Mouse (Mus musculus): ENCODE measurements at regions not wholly inside any gene's neighbourhood (a gene's known extent, or its start where the extent isn't known, plus 50 kb on each side); places are given as distances from the start of the nearest gene placed in this dataset.

DNA sequence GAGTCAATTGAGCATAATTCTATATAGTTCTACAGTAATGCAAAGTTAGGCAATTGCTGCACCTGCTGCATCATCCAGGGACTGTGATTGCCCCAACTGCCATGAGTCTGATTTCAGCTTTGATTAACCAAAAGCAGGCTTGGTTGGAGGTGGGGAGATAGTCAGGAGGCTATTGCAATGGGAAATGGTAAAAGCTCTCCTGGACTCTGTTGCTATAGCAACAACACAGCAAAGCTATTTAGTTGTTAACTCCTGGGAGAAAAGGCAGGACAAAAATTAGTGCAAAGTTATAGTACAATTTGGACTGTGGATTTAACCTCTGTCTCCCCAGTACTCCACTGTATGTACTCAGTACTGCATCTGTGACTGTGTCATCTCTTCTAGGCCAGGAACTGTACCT lies 51.7 kb upstream of the Rasgrf1 start:
- no peak for DNase-seq

DNA sequence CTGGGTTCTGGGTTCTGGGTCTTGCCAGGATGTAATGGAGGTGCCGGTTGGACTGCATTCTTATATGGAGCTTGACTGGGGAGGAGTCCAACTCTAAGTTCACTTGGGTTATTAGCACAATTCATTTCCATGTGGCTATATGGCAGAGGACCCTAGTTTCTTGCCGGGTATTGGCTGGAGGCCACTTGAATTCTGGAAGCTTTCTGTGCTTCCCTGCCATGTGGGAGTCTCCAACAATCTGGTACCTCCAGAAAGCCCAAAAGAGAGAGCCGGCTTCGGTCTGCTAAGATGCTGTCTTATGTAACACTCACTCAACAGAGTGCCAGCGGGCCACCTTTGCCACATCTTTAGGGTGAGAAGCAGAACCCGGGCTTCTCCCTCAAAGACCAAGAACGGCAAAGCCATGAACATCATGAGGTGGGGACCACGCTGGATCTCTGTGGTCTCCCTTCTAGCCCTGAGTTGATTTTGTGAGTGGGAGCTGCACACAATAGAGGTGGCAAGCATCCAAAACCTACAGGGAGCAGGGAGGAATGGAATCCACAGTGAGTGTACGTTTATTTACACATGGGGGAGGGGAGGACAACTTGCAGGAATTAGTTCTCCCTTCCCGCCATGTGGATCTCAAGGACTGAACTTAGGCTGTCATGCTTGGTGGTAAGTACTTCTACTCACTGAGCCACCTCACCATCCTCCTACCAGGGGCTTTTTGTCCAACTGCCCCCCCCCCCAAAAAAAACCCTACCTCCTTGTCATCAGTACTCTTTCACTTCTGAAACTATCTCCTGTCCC lies 59.0 kb upstream of the Rasgrf1 start:
- DNase-seq = peak; percentile 94

DNA sequence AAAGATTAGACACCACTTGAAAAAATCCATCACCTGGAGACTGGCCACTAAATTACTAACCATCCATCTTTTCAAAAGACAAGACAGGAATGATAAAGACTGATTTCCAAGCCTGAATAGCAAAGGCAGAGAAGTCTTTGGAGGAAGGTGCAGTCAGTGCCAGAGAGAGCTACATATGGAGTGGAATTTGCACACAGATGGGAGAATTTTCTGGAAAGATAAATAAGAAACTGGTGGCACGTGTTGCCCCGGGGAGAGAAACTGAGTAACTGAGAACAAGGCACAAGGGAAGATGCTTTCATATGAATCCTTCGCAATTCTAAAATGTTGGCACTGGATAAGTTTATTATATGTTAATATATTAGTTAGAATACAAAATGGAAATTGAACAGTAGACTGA lies 59.8 kb upstream of the Rasgrf1 start:
- no peak for DNase-seq

DNA sequence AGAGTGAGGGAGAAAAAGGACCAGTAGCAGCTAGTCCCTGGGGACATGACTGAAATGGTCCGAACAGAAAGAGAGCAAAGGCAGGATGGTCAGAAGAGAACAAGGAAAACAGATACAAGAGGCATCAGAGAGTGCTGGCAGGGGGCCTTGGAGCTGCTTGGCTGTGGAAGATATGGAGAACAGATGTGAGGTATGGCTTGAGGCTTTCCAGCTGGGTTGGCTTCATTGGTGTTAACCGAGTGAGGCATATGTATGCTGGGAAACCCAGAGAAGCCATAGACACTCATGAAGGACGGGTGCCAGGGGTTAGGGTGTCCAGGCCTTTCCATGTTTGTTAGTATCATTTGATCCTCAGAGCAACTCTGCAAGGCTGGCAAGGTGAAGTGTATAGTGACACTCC lies 61.1 kb upstream of the Rasgrf1 start:
- DNase-seq = no peak

DNA sequence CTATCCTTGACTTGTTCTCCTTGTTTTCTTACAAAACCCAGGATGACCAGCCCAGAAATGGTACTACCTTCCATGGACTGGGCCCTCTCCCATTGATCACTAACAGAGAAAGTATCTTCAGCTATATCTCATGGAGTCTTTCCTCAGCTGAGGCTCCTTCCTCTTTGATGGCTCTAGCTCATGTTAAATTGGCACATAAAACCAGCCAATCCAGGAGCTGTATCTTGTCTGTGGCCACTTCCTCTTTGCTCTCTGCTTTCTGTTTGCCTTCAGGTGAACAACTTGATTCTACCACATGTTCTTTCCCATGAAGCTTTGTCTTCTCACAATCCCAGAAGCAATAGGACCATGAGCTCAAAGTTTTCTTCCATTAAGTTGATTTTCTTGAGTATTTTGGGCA lies 62.7 kb upstream of the Rasgrf1 start:
- no peak for DNase-seq

DNA sequence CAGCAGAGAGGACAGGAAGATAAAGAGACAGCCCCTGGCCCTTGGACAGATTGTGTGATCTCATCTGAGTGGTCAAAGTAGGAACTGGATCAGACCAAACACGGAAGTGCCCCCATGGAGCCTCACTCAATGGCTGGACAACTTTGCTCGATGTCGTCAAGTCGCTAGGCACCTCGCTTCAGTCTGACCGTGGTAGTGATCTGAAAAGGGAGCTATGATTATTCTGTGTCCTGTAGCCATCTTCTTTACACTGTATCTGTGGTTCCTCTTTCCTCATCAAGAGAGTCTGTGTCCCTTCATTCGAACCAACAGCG lies 67.0 kb upstream of the Rasgrf1 start:
- no peak for DNase-seq

DNA sequence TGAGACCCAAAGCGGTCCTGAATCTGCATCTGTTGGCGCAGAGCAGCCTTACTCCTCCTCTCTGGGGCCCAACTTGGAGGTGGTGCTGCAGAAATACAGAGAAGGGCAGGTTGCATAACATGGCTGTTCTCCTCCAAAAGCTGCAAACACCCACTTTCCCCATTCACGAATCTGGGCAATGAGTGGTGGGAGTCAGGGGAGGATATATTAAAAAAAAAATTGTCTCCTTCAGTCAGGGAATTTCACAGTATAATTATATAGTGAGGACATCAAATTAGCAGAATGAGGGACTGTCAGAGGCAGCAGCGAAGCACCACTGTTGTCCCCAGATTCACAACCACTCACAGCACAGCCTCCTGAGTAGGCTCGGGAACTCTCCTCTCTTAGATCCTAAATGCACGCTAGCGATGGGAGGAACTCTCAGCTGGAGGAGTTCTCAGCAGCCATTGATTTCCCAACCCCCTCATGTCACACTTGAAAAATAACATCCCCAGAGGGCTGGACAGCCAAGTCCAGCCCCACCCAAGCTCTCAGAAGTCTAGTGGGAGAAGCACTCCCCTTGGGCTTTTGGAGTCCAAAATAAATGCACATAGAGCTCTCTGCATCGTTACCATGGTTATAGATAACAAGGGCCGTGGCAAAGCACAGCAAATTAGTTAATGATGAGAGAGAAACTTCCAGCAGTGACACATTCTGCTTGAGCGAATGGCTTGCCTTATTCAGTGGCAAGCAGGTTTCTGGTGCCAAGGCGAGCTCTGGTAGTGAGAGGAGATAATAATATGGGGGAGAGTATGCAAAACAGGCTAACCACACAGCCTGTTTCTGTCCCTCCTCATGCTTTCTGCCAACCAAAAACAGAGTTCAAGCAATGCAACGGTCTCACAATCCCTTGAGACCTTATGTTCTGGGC lies 67.6 kb upstream of the Rasgrf1 start:
- DNase-seq = no peak

DNA sequence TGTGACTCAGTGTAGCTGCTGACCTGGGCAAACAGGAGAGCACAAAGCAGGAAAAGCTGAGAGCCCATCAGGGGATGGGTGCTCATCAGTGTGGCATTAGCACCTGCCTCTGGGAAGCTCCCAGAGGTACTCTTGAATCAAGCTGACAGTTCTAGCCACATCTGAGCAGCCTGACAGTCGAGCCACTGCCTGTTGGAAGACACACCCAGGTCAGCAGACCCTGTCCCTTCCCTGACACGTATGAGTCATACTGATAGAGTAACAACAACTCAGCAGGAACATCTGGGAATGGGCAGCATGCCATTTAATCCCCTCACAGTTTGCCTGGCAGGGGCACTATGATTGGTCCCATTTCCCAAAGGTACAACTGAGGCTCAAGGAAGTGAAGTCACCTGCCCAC lies 68.3 kb upstream of the Rasgrf1 start:
- DNase-seq = no peak

DNA sequence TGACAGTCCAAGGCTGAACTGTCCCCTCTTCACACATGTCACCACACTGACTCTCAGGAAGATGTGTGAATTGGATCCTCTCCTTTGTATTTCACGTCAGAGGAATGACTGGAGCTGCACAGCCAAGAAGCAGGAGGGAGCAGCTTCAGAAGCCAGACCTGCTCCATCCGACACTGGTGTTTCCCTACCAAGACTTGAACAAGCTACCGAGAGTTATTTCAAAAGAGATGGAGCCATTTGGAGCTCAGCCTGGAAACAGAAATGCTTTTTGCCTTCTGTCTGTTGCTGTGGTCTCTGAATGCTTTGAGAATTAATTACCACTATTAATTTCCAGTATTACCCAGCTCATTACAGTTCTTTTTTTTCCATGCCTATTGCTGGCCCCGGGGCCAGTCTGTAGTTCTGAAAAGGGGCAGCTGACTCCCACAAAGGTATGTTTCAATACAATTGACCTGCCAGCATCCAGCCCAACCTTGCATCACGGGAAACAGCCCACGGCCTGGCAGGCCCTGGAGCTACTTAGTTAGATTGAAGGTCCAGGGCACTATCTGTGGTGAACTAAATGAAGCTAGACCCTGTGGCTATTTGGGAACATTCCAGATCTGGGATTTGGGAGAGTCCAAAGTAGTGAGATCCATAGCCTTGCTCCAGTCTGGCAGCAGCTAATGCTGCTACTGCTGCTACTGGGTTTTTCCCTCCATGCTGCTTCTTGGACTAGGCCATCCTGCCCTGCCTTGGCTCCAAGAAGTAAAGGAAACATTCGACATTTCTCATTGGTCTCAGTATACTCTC lies 73.1 kb upstream of the Rasgrf1 start:
- DNase-seq = no peak

DNA sequence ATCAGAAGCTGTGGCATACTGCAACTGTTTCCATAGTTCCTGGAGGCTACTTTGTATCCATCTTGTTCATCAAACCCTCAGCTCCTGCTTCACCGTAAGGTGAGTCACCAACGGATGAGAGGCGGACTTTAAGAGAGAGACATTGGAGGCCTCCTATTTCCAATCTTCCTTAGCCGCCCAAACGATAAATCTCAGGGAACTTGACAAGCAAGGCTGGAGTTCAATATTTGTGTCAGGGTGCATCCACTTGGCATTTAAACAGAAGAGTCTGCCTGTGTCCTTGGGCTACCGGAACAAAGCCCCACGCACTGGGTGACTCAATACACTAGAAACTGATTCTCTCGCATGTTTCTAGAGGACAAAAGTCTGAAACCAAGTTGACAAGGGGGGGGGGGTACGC lies 76.1 kb upstream of the Rasgrf1 start:
- DNase-seq = no peak

DNA sequence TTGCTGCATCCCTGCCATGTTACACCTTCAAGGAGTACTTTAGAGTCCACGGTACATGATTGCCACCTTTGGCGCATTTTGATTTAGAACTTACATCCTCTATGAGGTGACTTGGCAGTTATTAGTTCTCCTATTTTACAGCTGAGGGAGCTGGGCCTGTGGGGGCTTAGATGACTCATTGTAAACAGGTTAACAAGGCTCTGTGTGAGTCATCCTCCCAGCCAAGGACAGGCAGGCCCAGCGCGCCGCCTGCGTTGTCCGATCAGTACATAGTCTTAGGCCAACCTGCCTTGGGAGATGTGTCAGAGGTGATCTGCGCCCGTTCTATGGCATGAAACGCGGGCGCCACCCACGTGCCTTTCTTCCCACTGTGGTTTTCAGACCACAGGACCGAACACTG lies 77.9 kb upstream of the Rasgrf1 start:
- no peak for DNase-seq

DNA sequence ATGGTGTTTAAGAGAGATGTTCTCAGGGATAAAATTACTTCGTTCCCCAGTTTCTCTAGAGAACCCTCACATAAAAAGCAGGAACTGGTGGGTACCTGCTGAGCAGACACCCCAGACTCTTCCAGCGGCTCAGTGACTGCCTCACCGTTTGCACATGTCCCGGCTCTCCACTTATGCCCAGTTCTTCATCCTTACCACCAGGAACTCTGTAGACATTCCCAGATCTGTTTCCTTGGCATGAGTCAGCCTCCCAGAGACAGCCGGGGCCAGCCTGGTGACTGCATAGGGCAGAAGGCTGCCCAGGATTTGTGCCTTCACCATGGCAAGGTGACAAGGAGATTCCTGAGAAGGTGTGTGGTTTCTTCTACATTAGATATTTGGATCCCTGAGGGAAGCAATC lies 81.6 kb upstream of the Rasgrf1 start:
- no peak for DNase-seq

DNA sequence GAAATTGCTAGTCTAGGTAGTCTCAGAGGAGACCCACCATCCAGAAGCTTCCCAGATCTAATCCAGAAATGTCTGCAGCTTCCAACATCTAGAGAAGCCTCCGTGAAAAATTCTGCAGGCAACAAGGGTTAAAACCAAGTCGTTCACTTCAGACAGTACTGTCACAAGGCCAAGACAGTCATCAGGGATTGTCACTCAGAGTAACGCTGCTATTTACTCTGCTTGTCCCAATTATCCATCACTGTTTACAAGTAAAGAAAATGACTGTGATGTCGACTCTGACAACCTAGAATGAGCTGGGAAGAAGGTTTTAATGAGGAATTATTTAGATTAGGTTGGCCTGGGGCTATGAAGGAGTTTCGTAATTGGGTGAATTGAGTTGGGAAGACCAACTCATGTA lies 82.1 kb upstream of the Rasgrf1 start:
- no peak for DNase-seq

DNA sequence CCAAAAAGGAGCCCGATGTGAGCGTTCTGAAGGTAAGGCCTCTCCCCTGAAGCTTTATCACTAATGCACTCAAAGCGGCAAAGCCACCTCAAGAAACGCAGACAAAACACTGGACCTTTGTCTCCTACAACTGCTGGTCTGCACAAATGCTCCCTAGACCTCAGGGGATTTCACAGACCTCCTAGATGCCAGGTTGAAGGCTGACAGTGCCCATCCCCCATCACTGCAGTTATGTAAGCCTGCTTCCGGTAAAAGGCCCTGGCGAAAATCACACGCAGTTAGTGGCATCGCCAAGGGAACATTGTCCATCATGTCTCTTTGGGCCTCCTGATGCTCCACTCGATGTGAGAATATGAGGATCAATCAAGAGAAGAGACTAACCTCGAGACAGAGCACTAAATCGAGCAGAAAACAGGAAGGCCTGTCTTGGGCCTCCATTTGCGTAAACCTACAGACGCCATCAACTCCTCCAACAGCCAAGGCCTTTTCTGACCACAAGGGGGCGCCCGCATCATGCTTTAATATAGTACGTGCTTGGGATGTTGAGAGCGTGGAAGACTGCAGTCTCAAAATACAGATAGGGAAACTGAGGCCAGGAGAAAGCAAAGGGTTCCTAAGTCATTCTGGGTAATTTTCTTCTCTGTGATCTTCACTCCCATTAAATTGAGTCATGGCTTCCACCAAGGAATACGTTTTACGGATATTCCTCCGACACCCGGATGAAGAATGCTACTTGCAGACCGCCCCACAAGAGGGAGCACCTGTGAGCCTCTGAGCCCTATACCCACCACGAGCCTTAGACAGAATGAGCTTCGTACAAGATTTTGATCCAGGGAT lies 82.8 kb upstream of the Rasgrf1 start:
- peak; percentile 96 for DNase-seq

DNA sequence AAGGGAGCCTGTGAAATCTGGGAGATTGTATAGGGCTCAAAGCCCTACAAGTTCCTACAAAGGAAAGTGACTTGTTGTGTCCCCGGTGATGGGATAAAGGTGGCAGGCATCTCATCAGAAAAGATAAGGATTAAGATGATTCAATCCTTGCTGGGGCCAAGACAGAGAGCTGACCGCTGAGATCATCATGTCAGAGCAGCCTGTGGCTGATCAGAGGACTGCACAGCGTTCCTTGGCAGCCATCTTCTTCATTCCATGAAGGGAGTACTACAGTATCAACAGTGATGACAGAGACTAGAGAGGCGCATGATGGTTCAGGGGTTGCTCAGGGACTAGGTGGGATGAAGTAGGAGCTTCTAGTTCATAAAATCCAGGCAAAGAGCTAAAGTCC lies 83.6 kb upstream of the Ankrd34c start:
- DNase-seq = no peak

DNA sequence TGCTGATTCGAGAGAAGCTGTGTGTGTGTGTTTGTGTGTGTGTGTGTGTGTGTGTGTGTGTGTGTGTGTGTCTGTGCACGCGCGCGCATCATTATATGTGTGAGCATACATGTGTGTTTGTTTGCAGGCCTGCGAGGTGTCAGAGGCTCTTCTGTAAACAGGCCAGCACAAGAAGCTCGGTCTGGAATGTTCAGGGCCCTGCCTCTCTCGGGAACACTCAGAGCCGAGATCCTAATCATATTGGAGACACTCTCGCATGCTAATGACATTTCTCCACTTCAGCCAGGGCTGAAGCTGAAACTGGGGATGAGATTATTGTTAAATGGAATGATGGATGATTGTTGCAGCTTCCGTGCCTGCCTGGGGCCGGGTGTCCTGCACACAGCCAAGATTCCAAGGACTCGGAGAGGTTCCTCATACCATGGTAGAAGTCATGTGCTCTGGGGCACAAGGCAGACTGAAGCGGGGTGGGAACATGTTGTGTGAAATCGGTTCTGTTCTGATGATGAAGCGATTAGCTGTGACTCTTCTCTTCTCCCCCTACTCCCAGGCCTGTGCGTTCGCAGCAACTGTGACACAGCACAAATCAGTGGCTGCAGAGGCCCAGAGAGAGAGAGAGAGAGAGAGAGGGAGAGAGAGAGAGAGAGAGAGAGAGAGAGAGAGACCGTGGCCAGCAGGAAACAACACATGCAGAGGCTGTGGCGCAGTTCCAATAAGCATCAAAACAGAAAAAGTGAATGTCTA lies 83.0 kb upstream of the Ankrd34c start:
- no peak for DNase-seq

DNA sequence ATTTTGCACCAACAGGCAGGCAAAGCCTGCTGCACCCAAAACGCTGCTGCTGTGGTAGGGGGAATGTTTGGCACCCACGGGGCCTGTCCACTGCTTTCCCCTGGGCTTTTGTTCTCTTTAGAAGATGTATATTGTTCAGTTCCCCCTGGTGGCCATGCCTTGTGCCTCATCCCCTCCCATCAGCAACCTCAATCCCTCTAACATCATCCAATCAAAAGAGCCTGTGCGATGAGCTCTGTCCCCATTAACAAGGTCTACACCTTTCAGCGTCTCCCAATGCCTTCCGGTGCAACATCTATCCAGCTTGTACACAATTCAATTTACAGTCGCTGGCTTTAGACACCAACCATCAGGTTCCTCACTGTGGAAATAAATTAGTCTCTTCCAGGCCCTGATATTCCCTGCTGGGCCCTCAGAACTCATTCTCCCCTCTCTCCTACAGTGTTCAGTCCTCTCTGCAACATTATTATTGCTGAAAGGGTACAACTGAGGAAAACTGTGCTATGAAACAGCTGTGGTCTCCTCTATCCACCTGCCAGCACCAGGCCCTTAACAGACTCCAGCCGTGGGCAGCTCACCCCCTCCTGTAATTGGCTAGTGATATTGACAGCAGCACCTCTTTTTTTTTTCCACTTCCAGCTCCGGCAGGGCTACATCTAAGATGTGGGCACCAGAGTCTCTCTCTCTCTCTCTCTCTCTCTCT lies 75.5 kb upstream of the Ankrd34c start:
- DNase-seq = no peak

DNA sequence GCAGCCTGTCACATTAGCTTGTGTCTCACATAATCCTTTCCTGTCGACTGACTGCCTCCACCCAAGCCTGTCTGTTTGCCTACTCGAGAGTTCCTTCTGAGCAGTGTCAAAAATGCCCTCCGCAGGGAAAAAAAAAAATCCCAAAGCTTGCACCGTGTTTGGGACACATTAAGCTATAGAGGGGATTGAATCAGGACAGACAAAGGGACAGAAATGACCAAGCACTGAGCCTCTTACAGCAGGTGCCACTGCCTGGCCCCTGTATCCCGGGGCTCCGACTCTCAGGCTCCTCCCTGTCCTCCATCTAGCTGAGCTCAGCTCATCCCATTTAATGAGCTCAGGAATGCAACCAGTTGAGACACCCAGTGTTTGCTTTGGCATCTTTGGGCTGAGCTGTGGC lies 69.1 kb upstream of the Ankrd34c start:
- no peak for DNase-seq

DNA sequence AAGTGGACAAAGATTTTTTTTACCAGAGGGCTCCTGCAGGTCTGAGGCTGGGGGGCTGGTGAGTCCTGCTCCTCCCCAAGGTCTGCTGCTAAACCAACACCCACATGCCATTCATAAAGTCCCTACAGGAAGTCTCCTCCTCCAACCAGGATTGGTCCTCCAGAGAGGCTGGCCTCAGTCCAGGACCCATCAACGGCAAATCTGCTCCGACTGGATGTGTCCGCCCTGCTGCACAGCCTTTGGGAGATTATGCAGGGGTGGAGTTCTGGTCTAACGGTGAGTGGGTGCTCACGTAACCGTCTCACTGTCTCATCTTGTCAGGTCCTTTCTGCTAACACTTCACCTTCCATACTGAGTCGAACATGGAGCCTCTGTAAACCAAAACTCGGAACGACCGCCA lies 64.4 kb upstream of the Ankrd34c start:
- DNase-seq = no peak

DNA sequence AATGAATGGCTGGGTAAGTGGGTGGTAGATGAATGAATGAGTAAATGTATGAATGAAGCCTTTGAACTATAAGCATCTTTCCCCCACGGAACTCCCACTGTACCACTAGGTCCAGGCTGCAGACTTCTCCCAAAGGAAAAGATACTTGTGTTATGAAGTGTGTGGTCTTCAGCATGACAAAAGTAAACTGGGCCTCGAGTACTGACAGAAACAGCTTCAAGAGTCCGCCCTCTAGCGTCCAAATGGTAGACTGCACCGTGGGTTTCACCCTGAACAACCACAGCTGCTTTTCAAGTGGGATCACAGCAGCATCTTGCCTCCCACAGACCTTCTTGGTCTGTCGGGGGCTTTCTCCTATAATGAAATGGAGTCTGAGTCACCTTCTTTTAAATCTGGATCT lies 54.7 kb upstream of the Ankrd34c start:
- peak; percentile 49 for DNase-seq

DNA sequence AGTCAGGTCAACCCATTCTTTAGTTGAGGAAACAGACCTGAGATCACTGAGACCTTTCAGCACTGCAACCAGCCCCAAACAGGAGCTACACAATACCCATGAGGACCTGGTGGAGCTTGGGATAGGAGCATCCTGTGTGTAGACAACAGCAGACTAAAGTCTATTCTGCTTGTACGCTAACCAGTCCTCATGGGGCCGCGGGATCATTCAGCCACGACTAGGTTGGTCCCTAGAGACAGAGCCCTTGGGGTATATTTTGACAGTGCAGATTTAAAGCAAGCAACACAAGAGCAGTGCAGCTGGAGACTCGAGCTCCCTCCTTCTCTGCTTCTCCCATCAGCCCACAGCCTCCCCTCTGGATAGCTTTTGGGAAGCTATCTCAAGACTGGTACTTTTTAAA lies 51.7 kb upstream of the Ankrd34c start:
- no peak for DNase-seq

Data from cerebellum, adult 9-10 months (tissue).